In the genomic region with DNA sequence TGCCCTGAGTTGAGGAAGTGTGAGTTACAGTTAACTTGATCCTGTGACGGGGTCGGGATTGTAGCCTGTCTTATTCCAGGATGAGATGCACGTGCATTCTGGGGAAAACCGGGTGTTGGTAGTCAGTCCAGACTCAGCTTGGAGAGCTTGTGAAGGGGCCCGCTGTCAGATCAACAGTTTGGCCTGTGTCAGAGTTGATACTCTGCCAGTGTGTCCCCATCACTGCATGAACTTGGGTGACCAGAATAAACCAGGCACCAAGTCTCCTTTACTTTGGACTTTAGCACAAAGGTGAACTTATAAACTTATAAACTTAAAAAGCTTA, we compare ENCODE assay signal across 8 mouse cellular contexts. TPM values are rescaled to one million over a fixed set of nuclear protein-coding genes. Genes with fewer than 3 reads are reported as not detected.
DNase-seq lines count a peak whose midpoint lies in the region; ATAC-seq and TF ChIP-seq lines count a peak whose summit lies in the region.

No protein-coding gene starts in this region.

- TF ChIP-seq CTCF in lung, postnatal 0 days (IDR thresholded peaks at IDR 0.05): no peak

- no peaks in the 10 kb centered on the region for H3K27me3 ChIP-seq in lung, postnatal 0 days (replicated peaks; ENCODE audit: insufficient read depth, low read length)
- H3K27me3 ChIP-seq in erythroblast, embryonic 14.5 days (ENCODE audit: control insufficient read depth): no peaks in the 10 kb centered on the region
- H3K27me3 ChIP-seq in limb, embryonic 12.5 days: no peaks in the 10 kb centered on the region
- H3K27me3 ChIP-seq in stomach, embryonic 15.5 days (replicated peaks): no peaks in the 10 kb centered on the region

- no peak for ATAC-seq in lung, postnatal 0 days
- ATAC-seq in limb, embryonic 12.5 days (ENCODE audit: insufficient number of reproducible peaks, insufficient read depth, low FRiP score, low TSS enrichment, low read depth): no peak
- no peak for ATAC-seq in stomach, embryonic 15.5 days (ENCODE audit: insufficient read depth, low FRiP score, low read depth)

- WGBS in lung, postnatal 0 days: under 1% methylated on average over 5 of the region's 5 CpGs
- WGBS in limb, embryonic 12.5 days: 4% methylated on average over 5 of the region's 5 CpGs
- WGBS in stomach, embryonic 15.5 days: 2% methylated on average over 5 of the region's 5 CpGs

- no peak for TF ChIP-seq EP300 in lung, postnatal 0 days (IDR thresholded peaks at IDR 0.05)

- H3K27ac ChIP-seq in lung, postnatal 0 days (ENCODE audit: low read length): peak overlapping the region; percentile 89
- 0 out of 2 replicates have a peak overlapping the region, but pooled peaks have one; percentile 72 for H3K27ac ChIP-seq in limb, embryonic 12.5 days
- H3K27ac ChIP-seq in stomach, embryonic 15.5 days: no peak overlapping the region

- peak; percentile 41 for DNase-seq in lung, postnatal 0 days (ENCODE audit: low spot score)
- no peak for DNase-seq in lung, postnatal 10 days
- no peak for DNase-seq in gastrocnemius, postnatal 10 days
- no peak for DNase-seq in frontal cortex, postnatal 14 days (ENCODE audit: low spot score in 2 of 2)
- DNase-seq in spleen, postnatal 36 days (ENCODE audit: low spot score in 2 of 2): no peak

- peaks cover 22% of the 10 kb centered on the region for H3K4me1 ChIP-seq in lung, postnatal 0 days (ENCODE audit: insufficient read depth, low read depth, low read length)
- peaks cover 62% of the 10 kb centered on the region for H3K4me1 ChIP-seq in erythroblast, embryonic 14.5 days (ENCODE audit: control insufficient read depth)
- peaks cover 35% of the 10 kb centered on the region for H3K4me1 ChIP-seq in limb, embryonic 12.5 days (replicated peaks)
- peaks cover 30% of the 10 kb centered on the region for H3K4me1 ChIP-seq in stomach, embryonic 15.5 days

- H3K4me2 ChIP-seq in lung, postnatal 0 days (replicated peaks; ENCODE audit: low read depth, low read length): peak overlapping the region; percentile 92
- peak overlapping the region; percentile 95 for H3K4me2 ChIP-seq in limb, embryonic 12.5 days
- peak overlapping the region; percentile 92 for H3K4me2 ChIP-seq in stomach, embryonic 15.5 days

- peak overlapping the region; percentile 94 for H3K4me3 ChIP-seq in lung, postnatal 0 days (ENCODE audit: low read depth, low read length)
- peak overlapping the region; percentile 70 for H3K4me3 ChIP-seq in erythroblast, embryonic 14.5 days (replicated peaks)
- H3K4me3 ChIP-seq in limb, embryonic 12.5 days (replicated peaks): peak overlapping the region; percentile 95
- H3K4me3 ChIP-seq in stomach, embryonic 15.5 days (replicated peaks): peak overlapping the region; percentile 91

- peak overlapping the region; percentile 79 for H3K9ac ChIP-seq in lung, postnatal 0 days (replicated peaks; ENCODE audit: low read depth)
- H3K9ac ChIP-seq in limb, embryonic 12.5 days (replicated peaks): peak overlapping the region; percentile 93
- H3K9ac ChIP-seq in stomach, embryonic 15.5 days: peak overlapping the region; percentile 91

- H3K36me3 ChIP-seq in lung, postnatal 0 days (ENCODE audit: insufficient read depth, low read length): 0 out of 2 replicates have a peak, but pooled peaks cover 7% of the 10 kb centered on the region
- H3K36me3 ChIP-seq in erythroblast, embryonic 14.5 days (ENCODE audit: control insufficient read depth): peaks cover 43% of the 10 kb centered on the region
- H3K36me3 ChIP-seq in limb, embryonic 12.5 days: peaks cover 24% of the 10 kb centered on the region
- H3K36me3 ChIP-seq in stomach, embryonic 15.5 days: peaks cover 8% of the 10 kb centered on the region

- H3K9me3 ChIP-seq in lung, postnatal 0 days (ENCODE audit: low read length): no peaks in the 10 kb centered on the region
- no peaks in the 10 kb centered on the region for H3K9me3 ChIP-seq in erythroblast, embryonic 14.5 days (ENCODE audit: control insufficient read depth, low read length)
- H3K9me3 ChIP-seq in limb, embryonic 12.5 days: no peaks in the 10 kb centered on the region
- no peaks in the 10 kb centered on the region for H3K9me3 ChIP-seq in stomach, embryonic 15.5 days

RNA-seq across cellular contexts. Expression of a gene that starts 0.8 kb away (rescaled TPM):
- polyA plus RNA-seq in lung, postnatal 0 days (2015; fragmentation: Nextera tagmentation; extraction: Ambion mirVana): 19.1 and 20.2 TPM in 2 replicates
- 1.0 and 1.2 TPM in 2 replicates for polyA plus RNA-seq in erythroblast, embryonic 14.5 days (2012)
- polyA plus RNA-seq in limb, embryonic 12.5 days (2016; fragmentation: Nextera tagmentation; extraction: Ambion mirVana): 21.6 and 22.4 TPM in 2 replicates
- 17.9 and 19.1 TPM in 2 replicates for polyA plus RNA-seq in stomach, embryonic 15.5 days (2015; fragmentation: Nextera tagmentation; extraction: Ambion mirVana)
- total RNA-seq in gastrocnemius, postnatal 10 days (2021): 10 to 100 TPM; 11.1 to 15.4 TPM

RNA-seq across cellular contexts. Expression of a gene that starts 24.2 kb away (rescaled TPM):
- 21.6 and 28.6 TPM in 2 replicates for polyA plus RNA-seq in lung, postnatal 0 days (2015; fragmentation: Nextera tagmentation; extraction: Ambion mirVana)
- 5.7 and 9.8 TPM in 2 replicates for polyA plus RNA-seq in erythroblast, embryonic 14.5 days (2012)
- polyA plus RNA-seq in limb, embryonic 12.5 days (2016; fragmentation: Nextera tagmentation; extraction: Ambion mirVana): 26.2 and 27.9 TPM in 2 replicates
- 29.6 and 32.2 TPM in 2 replicates for polyA plus RNA-seq in stomach, embryonic 15.5 days (2015; fragmentation: Nextera tagmentation; extraction: Ambion mirVana)
- total RNA-seq in gastrocnemius, postnatal 10 days (2021): 10 to 100 TPM; 25.1 to 25.6 TPM

RNA-seq across cellular contexts. Expression of a gene that starts 24.2 kb away (rescaled TPM):
- polyA plus RNA-seq in lung, postnatal 0 days (2015; fragmentation: Nextera tagmentation; extraction: Ambion mirVana): 0.62 and 0.83 TPM in 2 replicates
- 0.14 TPM in 1 of 2 replicates, not detected in the other for polyA plus RNA-seq in erythroblast, embryonic 14.5 days (2012)
- polyA plus RNA-seq in limb, embryonic 12.5 days (2016; fragmentation: Nextera tagmentation; extraction: Ambion mirVana): 0.80 and 0.93 TPM in 2 replicates
- 0.19 and 0.28 TPM in 2 replicates for polyA plus RNA-seq in stomach, embryonic 15.5 days (2015; fragmentation: Nextera tagmentation; extraction: Ambion mirVana)
- under 1 TPM; 0.14 TPM for total RNA-seq in gastrocnemius, postnatal 10 days (2021)

RNA-seq across cellular contexts. Expression of a gene that starts 29.9 kb away (rescaled TPM):
- 2.6 TPM in 2 replicates for polyA plus RNA-seq in lung, postnatal 0 days (2015; fragmentation: Nextera tagmentation; extraction: Ambion mirVana)
- 5.1 and 5.4 TPM in 2 replicates for polyA plus RNA-seq in erythroblast, embryonic 14.5 days (2012)
- 22.6 and 28.5 TPM in 2 replicates for polyA plus RNA-seq in limb, embryonic 12.5 days (2016; fragmentation: Nextera tagmentation; extraction: Ambion mirVana)
- 42.0 and 45.8 TPM in 2 replicates for polyA plus RNA-seq in stomach, embryonic 15.5 days (2015; fragmentation: Nextera tagmentation; extraction: Ambion mirVana)
- 1 to 10 TPM; 7.3 to 8.0 TPM for total RNA-seq in gastrocnemius, postnatal 10 days (2021)

RNA-seq across cellular contexts. Expression of a gene that starts 40.0 kb away (rescaled TPM):
- polyA plus RNA-seq in lung, postnatal 0 days (2015; fragmentation: Nextera tagmentation; extraction: Ambion mirVana): 168 and 169 TPM in 2 replicates
- polyA plus RNA-seq in erythroblast, embryonic 14.5 days (2012): 58.5 and 75.1 TPM in 2 replicates
- polyA plus RNA-seq in limb, embryonic 12.5 days (2016; fragmentation: Nextera tagmentation; extraction: Ambion mirVana): 306 and 315 TPM in 2 replicates
- 229 and 235 TPM in 2 replicates for polyA plus RNA-seq in stomach, embryonic 15.5 days (2015; fragmentation: Nextera tagmentation; extraction: Ambion mirVana)
- total RNA-seq in gastrocnemius, postnatal 10 days (2021): 100 to 1,000 TPM; 160 to 172 TPM
